Mouse (Mus musculus): Measurements from ENCODE around the gene Psmc6. TPM values are rescaled to one million over a fixed set of nuclear protein-coding genes. Genes with fewer than 3 reads are reported as not detected.
A peak's percentile ranks its signal among the peaks of the same experiment; 100 is the strongest.

Psmc6 gene
- total and polyA plus RNA-seq, 3 experiments: 90.3 to 288 (median 193) TPM

DNA sequence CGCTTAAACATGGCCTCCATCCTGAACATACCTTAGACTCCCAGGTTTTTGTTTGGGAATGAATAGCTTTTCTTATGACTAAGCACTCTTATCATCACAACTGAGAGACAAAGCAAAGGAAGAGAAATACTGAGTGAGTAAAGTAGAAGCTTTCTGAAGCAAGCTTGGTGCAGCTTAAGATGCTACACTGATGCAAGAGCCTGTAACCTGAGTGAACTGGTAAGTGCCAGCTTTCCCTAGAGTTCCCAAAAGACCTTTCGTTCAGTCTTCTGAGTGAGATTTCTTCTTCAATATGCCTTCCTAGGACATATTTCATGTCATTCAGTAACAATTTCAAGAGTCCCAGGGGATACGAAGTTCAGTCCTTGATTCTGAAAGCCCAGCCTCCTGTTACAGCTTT is 8.5 kb upstream of the Psmc6 start:
- peak overlapping the region; percentile 11; the same call in 1 of the 2 replicates for H3K27ac ChIP-seq (ENCODE audit: insufficient read depth, low read depth)

DNA sequence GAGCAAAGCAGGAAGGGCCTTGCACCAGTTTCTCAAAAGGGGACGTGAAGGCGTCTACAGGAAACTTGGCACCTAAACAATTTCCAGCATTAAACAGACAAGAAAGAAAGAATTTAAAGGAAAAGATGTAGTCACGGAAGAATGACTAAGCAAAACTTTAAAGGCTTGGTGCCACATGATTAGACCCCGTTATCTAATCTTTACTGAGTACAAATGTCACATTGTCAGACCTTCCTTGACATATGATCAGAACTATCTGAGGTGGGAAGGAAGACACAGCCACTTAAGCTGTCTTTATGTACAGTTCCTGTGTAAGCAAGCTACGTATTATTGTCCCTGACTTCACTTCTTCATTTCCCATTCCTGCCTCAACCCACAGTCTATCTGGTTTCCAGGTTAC is 8.0 kb upstream of the Psmc6 start:
- no peak overlapping the region for H3K27ac ChIP-seq (ENCODE audit: insufficient read depth, low read depth)
- dilution Hi-C loops (cut with MboI; ENCODE audit: extremely low pct_ligation_motif_present, extremely low pct_unique_long_range_greater_than_20kb, low sequenced_read_pairs) (no loop called here), in situ Hi-C loops (cut with MboI; ENCODE audit: low pct_ligation_motif_present, low pct_unique_long_range_greater_than_20kb, low sequenced_read_pairs) (no loop called here)
- H3K9me3 ChIP-seq (replicated peaks; ENCODE audit: low read length): no peaks in the 10 kb centered on the region
- H3K4me3 ChIP-seq (replicated peaks in 1 of 3; ENCODE audit: low read depth in 2 of 3, low read length in 2 of 3, poor library complexity in 1 of 3): no peak overlapping the region
- TF ChIP-seq MYC (IDR thresholded peaks at IDR 0.05; ENCODE audit: low read depth, low read length) (no peak), GABPA (IDR thresholded peaks at IDR 0.05; ENCODE audit: insufficient replicate concordance, low read depth, low read length) (no peak), MEF2A (IDR thresholded peaks at IDR 0.05; ENCODE audit: borderline replicate concordance, low read depth, low read length) (no peak)
- H3K4me1 ChIP-seq (ENCODE audit: control insufficient read depth in 1 of 2, insufficient read depth in 2 of 2): peaks cover 9 to 25% of the 10 kb centered on the region in 2 experiments
- no peak for DNase-seq (ENCODE audit: extremely low read depth)
- H3K4me2 ChIP-seq (ENCODE audit: insufficient read depth, low read depth, poor library complexity, severe bottlenecking): no peak overlapping the region
- peak overlapping the region; percentile 50 for H3K9ac ChIP-seq (ENCODE audit: insufficient read depth, low read depth)
- H3K36me3 ChIP-seq (replicated peaks in 1 of 2; ENCODE audit: control insufficient read depth in 1 of 2, insufficient read depth in 1 of 2, low read length in 1 of 2): no peaks in the 10 kb centered on the region
- peaks cover 15% of the 10 kb centered on the region for H3K79me2 ChIP-seq (replicated peaks; ENCODE audit: control insufficient read depth, extremely low read depth, insufficient read depth, poor library complexity, severe bottlenecking)
- H3K27me3 ChIP-seq (replicated peaks): no peaks in the 10 kb centered on the region

More for the DNA sequence above, 8.5 kb upstream of the Psmc6 start:
- dilution Hi-C loops (cut with MboI; ENCODE audit: extremely low pct_ligation_motif_present, extremely low pct_unique_long_range_greater_than_20kb, low sequenced_read_pairs) (no loop called here), in situ Hi-C loops (cut with MboI; ENCODE audit: low pct_ligation_motif_present, low pct_unique_long_range_greater_than_20kb, low sequenced_read_pairs) (no loop called here)
- peak overlapping the region; percentile 50 for H3K9ac ChIP-seq (ENCODE audit: insufficient read depth, low read depth)
- peaks cover 20% of the 10 kb centered on the region for H3K79me2 ChIP-seq (replicated peaks; ENCODE audit: control insufficient read depth, extremely low read depth, insufficient read depth, poor library complexity, severe bottlenecking)
- H3K4me2 ChIP-seq (ENCODE audit: insufficient read depth, low read depth, poor library complexity, severe bottlenecking): no peak overlapping the region
- H3K9me3 ChIP-seq (replicated peaks; ENCODE audit: low read length): no peaks in the 10 kb centered on the region
- peaks cover 0 to 1% of the 10 kb centered on the region in 2 experiments for H3K36me3 ChIP-seq (replicated peaks in 1 of 2; ENCODE audit: control insufficient read depth in 1 of 2, insufficient read depth in 1 of 2, low read length in 1 of 2)
- no peak overlapping the region for H3K4me3 ChIP-seq (replicated peaks in 1 of 3; ENCODE audit: low read depth in 2 of 3, low read length in 2 of 3, poor library complexity in 1 of 3)
- H3K4me1 ChIP-seq (ENCODE audit: control insufficient read depth in 1 of 2, insufficient read depth in 2 of 2): peaks cover 9 to 29% of the 10 kb centered on the region in 2 experiments
- TF ChIP-seq MAX (IDR thresholded peaks at IDR 0.05; ENCODE audit: low read length) (no peak), JUND (conservative IDR thresholded peaks at IDR 0.05; ENCODE audit: low read depth, low read length) (no peak), JUN (IDR thresholded peaks at IDR 0.05; ENCODE audit: insufficient read depth, low read depth, low read length) (no peak), POLR2A (IDR thresholded peaks at IDR 0.05; ENCODE audit: low read depth, low read length) (no peak), ZNF384 (IDR thresholded peaks at IDR 0.05; ENCODE audit: low read depth, low read length) (no peak), USF1 (IDR thresholded peaks at IDR 0.05; ENCODE audit: low read depth, low read length) (no peak), ETS1 (conservative IDR thresholded peaks at IDR 0.05; ENCODE audit: low read depth, low read length) (no peak), HCFC1 (IDR thresholded peaks at IDR 0.05; ENCODE audit: low read depth, low read length) (no peak), EP300 (IDR thresholded peaks at IDR 0.05; ENCODE audit: low read length) (no peak), E2F4 (IDR thresholded peaks at IDR 0.05; ENCODE audit: insufficient replicate concordance, low read depth, low read length) (no peak), POLR2AphosphoS2 (IDR thresholded peaks at IDR 0.05; ENCODE audit: low read depth, low read length) (no peak), BHLHE40 (IDR thresholded peaks at IDR 0.05; ENCODE audit: low read depth, low read length) (no peak), CTCF (conservative IDR thresholded peaks at IDR 0.05 in 1 of 2, IDR thresholded peaks at IDR 0.05 in 1 of 2; ENCODE audit: low read depth in 2 of 2, low read length in 2 of 2) (no peak), MXI1 (IDR thresholded peaks at IDR 0.05; ENCODE audit: low read depth, low read length) (no peak), TCF12 (IDR thresholded peaks at IDR 0.05; ENCODE audit: low read depth, low read length) (no peak), MAFK (IDR thresholded peaks at IDR 0.05; ENCODE audit: insufficient replicate concordance, low read length) (no peak), NRF1 (IDR thresholded peaks at IDR 0.05; ENCODE audit: low read depth, low read length) (no peak), SMC3 (IDR thresholded peaks at IDR 0.05; ENCODE audit: low read depth, low read length) (no peak), CHD2 (IDR thresholded peaks at IDR 0.05; ENCODE audit: low read length) (no peak)
- no peaks in the 10 kb centered on the region for H3K27me3 ChIP-seq (replicated peaks)
- no peak for DNase-seq (ENCODE audit: extremely low read depth)

Data from CH12.LX (cell line).